Mouse (Mus musculus) adrenal gland, postnatal 10 days (tissue): ENCODE results near the gene Mafk. TPM values are rescaled to one million over a fixed set of nuclear protein-coding genes. Genes with fewer than 3 reads are reported as not detected.
"Not testable (repeated sequence)": the region's sequence is repeated elsewhere in the genome, so short reads cannot be mapped to it uniquely, and the experiment has no call there.

Source experiments
- DNase-seq: peaks from one replicate; pipeline ENCODE4 v3.0.0; 2021; ENCODE audit warnings: mixed read lengths
- long read RNA-seq, 2 experiments: library from polyadenylated mRNA; stranded (forward); transcript quantifications; one replicate each; pipeline ENCODE4 v2.0.0; 2021
- total RNA-seq, 2 experiments: library from RNA; stranded (reverse); gene quantifications; 2 replicates each; pipeline ENCODE4 v1.2.3; 2021

Gene Mafk
- total RNA-seq = 10 to 100 TPM; 18.8 to 25.1 TPM
- long read RNA-seq, experiment 1, transcript Mafk-201 (3 exons, 2,849 nt) = major isoform, 17 of 44 reads
- long read RNA-seq, experiment 1, partial matches to known transcripts = 0 of 44 reads
- long read RNA-seq, experiment 1, other reads (novel, unspliced or antisense) = 27 of 44 reads
- long read RNA-seq, experiment 2, transcript Mafk-201 (3 exons, 2,849 nt) = major isoform, 6 of 18 reads
- long read RNA-seq, experiment 2, partial matches to known transcripts = 1 of 18 reads
- long read RNA-seq, experiment 2, other reads (novel, unspliced or antisense) = 11 of 18 reads

DNA sequence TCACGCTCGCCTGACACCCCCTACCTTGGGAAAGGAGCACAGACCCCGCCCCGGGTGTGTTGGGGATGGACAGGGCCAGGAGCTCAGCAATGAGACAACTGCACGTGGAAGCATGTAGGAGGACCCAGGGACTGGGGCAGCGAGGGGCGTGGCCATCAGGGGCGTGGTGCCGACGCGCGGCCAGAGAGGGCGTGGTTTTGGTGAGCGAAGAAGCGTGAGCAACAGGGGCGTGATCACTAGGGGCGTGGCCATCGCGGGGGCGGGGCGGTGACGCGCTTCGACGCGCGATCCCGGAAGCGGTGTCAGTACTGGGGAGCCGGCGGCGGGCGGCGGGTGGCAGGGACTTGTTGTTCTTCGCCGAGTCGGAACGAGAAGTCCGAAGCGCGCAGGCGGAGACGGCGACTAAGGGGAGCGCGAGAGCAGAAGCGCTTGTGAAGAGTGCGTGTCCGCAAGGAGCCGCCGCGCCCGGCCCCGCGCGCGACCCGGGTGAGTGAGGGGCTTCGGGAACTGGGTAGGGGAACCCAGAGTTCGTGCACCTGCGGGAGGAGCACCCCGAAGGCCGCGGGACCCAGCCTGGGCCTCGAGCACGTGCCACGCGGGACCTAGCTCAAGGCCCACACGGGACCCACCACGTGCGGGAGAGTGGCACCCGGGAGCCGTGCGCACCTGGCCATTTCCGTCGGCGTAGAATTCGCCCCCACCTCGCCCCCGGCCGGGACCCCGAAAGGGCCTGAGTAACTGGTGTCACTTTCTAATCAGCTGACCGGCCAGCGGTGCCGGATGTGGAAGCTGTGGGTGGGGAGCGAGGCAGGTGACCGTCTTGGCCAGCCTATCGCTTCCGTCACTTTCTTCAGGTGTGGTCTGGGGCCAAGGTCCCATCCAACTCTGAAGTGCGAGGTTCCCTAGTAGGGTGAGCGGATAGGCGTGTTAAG lies at the start of gene Mafk:
Mafk (plus strand) TSS at position 287 of the 932 bp plus-strand sequence.
- peak; percentile 100 for DNase-seq

- DNase-seq = not testable (repeated sequence)
Observed at GRCm38 (mm10) chr5:139742640-139743039, 48.7 kb upstream of the Mafk start.

DNA sequence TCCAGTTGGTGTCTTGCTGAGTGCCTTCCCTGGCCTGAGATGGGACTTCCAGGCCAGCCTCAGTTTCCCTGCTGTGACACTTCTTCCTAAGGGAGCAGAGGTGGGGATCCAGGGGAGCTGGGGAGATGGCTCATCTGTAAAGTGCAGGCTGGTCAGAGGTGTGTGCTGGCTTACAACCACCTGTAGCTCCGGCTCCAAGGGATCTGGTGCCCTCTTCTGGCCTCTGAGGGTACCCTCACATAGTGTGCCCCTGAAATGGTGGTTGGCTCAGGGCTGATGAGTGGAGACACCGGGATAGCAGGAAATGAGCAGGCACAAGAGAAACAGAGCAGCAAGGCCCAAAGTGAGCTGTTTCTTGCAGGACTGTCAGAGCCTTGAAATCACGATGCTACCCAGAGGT lies 45.5 kb upstream of the Mafk start:
- DNase-seq = peak; percentile 80

GRCm38 (mm10) chr5:139749413-139750125 lies 41.7 kb upstream of the Mafk start:
- DNase-seq = no peak

DNA sequence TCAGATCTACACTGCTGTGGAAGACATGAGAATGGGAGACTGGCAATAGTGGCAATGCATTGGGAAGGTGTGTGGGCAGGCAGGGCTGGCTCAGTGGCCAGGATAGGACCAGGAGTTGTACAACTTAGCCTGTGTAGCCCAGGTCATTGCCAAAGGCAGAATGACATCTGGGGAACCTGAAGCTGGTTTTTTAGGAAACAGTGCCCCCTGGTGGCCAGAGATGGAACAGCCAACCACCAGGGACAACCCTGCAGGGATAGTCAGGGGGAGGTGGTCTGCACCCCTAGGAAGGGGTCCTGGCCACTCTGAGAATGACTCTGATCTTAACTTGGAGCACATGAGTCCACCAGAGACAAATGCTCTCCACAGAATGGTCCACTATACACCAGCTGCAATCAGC lies 40.8 kb upstream of the Mafk start:
- DNase-seq = peak; percentile 82

DNA sequence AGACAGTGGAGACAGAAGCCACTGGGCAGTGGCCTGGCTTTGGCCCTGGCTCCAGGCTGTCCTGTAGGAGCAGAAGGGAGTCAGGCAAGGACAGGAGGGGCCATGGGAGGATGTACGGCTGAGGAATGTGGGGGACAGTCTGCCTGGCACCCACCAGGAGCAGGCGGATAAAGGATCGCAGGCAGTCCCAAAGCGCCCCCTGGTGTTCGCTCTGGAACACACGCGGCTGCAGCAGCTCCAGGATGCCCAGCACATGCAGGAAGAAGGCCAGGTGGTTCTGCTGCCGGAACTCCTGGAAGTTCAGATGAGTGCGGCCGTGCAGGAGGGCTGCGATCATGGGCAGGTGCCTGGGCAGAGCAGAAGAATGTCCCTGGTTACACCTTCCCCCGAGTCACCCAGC lies 36.6 kb upstream of the Mafk start:
- DNase-seq = peak; percentile 73

DNA sequence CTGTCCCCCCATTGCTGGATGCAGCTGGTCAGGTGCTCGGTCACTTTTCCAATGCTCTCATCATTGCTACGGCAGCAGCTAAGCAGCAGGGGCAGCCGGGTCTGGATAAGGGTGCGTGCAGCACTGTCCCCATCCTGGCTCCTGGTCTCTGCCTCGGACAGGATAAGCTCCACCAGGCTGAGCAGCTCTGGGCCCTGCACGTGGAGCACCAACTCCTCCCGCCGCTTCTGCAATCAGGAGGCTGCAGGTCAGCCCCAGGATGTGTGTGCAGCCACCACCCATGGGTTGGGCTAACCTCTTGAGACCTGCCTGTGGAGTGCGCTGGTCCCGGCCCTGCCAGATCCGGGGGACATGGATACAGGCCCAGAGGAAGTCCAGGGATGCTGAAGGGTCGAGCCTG lies 35.2 kb upstream of the Mafk start:
- DNase-seq = no peak

DNA sequence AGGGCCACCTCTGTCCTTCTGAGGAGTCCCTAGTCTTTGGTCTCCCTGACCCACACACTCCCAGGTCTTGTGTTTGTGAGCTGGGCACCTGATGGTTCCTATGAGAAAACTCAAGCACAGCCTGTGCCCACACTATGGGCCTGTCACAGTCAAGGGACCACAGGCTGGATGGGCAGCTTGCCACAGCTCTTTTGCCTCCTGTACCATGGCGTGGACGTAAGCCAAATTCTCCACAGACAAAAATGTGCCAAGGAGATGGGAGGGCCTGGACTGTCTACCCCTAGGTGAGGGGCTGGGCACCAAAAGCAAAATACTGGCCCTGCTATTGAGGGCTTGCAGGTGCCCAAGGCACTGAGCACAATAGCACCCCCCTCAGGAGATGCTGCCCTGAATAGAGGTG lies 34.7 kb upstream of the Mafk start:
- DNase-seq = no peak

DNA sequence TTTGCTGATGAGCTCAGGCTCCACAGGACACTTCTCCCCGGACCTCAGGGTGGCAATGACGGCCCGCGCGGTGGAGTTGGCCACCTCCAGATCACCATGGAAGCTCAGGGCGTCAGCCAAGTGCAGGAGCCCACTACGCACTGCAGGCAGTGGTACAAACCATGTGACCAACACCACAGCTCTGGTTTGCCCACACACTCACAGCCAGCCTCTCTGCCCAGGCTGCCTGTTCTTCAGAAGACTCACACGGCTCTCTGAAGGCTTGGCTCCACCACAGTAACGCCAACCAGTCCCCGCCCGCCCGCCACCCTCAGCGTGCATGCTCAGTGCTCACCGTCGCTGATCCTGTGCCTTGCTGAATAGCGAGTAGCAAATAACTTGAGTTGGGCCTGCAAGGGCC lies 33.2 kb upstream of the Mafk start:
- no peak for DNase-seq

GRCm38 (mm10) chr5:139764296-139764695 lies 27.0 kb upstream of the Mafk start:
- DNase-seq = peak; percentile 35

DNA sequence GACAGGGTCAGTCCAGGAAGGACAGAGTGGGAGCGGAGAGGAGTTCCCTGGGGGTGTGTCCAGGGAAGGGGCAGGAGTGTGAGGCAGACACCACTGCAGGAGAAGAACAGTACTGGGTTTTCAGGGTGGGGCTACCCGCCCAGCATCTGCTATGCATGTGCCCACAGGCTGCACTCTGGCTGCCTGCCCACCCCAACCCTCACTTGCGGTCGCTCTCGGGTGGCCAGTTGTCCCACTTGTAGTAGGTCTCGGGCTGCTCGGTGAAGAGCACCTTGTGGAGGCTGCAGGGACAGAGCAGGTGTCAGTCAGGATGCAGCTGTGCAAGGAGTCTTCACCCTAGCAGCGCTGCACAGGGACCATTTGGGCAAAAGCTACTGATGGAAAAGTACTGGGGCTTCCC lies 23.1 kb upstream of the Mafk start:
- DNase-seq = no peak

GRCm38 (mm10) chr5:139775216-139775926 lies 15.9 kb upstream of the Mafk start, which contains the start of gene Ints1:
Gene Ints1, minus strand, starts transcription at chr5:139775674.
- peak; percentile 98 for DNase-seq

DNA sequence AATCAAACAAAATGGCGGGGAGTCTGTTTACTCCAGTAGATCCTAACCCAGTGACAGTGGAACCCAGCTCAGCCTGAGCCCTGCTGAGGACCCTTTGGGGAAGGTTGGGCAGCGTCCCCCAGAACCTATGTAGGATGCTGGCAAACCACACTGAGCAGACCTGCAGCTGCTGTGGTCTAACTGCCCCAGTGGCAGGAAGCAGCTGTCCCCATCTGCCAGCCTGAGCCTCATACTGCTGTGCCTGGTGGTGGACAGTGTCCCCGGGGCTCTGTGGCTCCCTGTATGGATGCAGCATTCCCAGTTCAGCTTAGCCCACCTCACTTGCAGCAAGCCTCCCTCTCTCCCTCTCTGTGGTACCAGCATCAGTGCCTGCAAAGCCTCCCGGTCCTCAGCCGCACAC lies 14.3 kb upstream of the Mafk start:
- DNase-seq = no peak

- no peak for DNase-seq
Observed at GRCm38 (mm10) chr5:139781406-139781805, 9.9 kb upstream of the Mafk start.

GRCm38 (mm10) chr5:139789466-139789865 lies 1.8 kb upstream of the Mafk start:
- no peak for DNase-seq

DNA sequence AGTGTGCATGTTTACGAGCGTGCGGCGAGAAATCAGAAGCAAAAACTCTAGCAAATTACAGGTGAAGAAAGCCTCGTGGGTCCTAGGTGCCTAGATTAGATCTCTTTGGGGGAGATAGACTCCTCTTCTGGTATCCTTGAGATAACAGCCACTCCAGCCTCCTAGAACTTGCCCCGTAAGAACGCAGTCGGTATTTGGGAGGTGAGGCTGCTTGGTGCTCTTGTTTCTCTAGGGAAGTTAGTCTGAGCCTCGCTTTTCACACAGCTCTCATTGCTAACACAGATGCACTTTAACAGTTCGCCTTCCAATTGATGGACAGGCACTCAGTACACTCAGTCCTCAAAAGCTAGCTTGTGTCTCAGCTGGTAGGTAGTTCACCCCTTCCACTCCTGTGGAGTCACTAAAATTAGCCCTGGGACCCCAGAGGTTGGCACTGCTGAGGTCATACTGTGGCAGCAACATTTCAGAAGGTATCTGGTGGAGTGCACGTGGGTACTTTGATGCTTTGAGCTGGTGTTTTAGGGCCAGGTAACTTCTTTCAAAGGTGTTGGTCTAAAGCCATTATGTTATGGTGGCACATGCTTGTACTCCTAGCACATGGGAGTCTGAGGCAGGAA lies 954 bp downstream of the Mafk start:
- no peak for DNase-seq

- no peak for DNase-seq
Observed at GRCm38 (mm10) chr5:139792966-139793337, 1.6 kb downstream of the Mafk start.

DNA sequence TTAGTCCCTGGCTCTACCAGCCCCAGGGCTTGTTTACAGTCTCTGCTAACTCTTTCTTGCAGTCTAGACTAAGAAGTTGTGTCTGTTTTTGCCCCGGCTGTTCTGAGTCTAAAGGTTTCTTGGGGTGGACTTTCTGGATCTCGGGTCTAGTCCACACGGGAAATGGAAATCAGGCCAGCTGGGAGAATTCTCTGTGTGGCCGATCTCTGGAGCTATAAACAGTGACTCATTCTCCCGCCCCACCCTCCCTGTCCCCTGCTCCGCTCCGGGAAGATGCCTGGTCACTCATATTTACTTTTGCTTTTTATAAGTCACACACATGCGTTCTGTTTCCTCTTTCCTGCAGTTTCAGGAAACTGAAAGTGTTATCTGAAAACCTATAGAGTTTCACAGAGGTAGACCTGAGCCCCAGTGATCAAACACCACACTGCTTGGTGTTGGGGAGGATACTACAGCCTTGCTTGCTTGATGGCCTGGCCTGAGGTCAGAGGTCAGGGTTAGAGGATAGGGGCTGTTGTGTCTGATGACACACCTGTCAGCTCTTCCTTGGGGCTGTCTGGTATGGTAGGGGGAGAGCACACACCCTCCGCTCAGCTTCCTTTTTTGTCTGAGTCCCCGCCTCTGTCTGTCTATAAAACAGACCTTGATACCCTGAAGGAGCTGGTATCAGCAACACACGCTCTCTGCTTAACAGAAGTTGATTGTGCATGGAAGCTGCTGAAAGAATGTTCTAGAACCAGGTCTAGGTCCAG lies 2.2 kb downstream of the Mafk start:
- peak; percentile 45 for DNase-seq

DNA sequence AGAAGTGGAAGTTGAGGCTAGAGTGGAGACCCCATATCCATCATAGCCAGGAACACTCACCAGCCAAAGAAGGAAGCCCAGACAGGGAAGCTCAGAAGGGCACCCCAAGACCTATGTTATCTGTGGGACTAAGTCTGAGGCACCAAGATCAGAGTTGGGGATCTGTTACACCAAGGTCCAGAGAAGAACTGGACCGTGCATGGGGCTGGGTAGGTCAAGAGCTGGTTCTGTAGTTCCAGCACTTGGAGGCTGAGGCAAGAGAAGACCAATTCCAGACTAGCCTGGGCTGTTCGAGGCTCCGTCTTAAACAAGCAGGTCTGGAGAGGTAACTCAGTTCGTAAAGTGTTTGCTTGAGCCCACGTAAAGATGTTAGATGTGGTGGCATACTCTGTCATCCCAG lies 2.8 kb downstream of the Mafk start:
- no peak for DNase-seq

DNA sequence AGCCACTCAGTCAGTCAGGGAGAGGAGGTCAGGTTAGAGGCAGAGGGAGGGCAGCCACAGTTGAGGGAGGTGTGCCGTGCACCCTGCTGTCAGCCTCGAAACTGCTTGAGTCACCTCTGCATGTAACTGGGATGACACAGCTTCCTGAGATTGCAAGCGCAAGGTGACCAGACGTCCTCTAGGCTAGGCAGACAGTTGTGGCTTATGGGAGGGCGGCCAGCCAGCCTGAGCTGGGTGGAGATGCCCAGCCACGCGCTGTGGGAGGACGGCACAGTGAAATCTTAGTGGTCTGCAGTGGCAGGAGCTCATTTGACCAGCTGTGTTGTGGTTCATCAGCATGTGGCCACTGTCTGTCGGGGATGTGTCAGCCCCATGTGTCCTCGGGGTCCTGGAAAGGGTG lies 3.6 kb downstream of the Mafk start:
- DNase-seq = peak; percentile 62
